Mouse (Mus musculus) induced T-regulatory cell, adult 2 months (primary cell): ENCODE measurements at regions not wholly inside any gene's neighbourhood (a gene's known extent, or its start where the extent isn't known, plus 50 kb on each side); places are given as distances from the start of the nearest gene placed in this dataset.

ENCODE experiments used
- DNase-seq: peaks from one replicate; pipeline ENCODE4 v3.0.0-alpha.2; 2012; ENCODE audit warnings: low read depth

DNA sequence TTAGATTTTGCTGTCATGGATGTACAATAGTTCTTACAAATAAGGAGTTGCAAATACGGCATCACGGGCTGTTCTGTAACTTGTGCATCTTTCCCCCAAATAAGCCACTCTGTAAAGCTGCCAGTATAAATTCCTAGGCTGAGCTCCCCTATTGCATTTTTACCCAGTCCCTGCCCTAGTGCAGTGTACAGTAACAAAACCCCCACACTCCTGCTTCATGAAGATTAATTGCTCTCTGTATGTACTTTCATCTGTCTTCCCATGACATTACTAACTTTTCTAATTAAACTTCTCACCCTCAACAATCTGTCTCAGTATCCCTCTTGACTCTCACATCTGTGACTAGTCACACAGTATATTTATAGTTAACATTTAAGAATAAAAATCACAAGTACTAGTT is 73.4 kb downstream of the Tm4sf1 start:
- no peak for DNase-seq

DNA sequence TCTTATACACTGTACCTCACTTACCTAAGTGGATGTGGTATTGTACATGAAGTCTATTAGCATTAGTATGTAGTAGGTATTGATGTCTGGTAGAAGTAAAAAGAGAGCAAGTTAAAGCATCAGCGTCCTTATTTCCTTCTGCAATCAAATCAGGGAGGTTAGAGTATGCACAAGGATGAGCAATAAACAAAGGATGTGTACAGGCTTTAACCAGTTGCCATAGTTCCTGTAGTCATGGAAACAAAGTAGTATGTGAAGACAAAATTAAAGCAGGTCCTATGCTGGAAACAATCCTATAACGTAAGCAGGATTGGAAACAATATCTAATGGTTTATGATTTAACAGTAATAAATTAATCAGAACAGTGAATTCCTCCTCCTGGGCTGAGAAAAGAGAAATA is 78.0 kb downstream of the Tm4sf1 start:
- no peak for DNase-seq

DNA sequence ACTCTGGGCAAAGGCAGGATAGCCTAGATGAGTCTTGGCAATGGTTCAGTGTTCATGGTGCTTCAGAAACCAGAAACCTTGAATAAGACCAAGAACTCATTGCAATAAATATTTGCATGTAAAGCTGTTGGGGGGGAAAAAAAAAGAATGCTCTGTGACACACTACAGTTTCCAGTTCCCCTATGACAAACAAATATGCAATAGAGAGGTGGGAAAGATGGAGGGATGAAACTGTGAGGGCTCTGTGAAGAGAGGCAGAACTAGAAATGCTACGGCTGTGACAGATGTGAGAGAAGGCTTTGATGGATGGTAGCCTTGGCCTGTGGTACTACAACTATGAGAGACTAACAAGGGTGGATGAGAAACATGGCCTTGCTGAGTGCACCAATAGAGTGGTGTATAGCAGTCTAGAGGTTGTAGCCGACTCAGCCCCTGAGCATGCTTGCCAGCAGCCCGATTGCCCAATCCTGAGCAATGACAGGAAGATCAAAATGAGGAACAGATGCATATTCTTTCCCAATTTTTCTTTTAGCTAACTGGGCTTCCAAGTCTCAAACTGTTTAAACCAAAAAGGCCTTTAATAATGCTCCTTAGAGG is 79.4 kb downstream of the Tm4sf1 start:
- no peak for DNase-seq

DNA sequence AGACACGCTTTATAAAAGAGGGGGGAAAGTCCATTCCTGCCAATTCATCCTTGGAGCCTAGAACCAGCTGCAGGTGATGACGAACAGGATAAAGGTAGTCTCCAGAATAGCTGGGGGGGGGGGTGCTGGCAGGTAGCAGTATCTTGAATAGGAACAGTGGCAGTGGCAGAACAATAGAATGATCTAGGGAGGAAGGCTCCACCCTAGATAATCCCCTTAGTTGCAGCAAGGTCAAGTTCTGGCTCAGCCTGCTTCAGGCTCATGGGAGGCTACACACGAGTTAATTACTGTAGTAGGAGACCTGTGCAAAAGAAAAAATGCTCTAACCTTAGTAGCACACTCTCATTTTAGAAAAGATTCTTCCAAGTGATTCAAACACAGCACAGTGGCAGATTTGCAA is 83.4 kb downstream of the Tm4sf1 start:
- no peak for DNase-seq

GRCm38 (mm10) chr3:57204066-57204723 is 97.6 kb downstream of the Tm4sf1 start:
- peak; percentile 21 for DNase-seq

DNA sequence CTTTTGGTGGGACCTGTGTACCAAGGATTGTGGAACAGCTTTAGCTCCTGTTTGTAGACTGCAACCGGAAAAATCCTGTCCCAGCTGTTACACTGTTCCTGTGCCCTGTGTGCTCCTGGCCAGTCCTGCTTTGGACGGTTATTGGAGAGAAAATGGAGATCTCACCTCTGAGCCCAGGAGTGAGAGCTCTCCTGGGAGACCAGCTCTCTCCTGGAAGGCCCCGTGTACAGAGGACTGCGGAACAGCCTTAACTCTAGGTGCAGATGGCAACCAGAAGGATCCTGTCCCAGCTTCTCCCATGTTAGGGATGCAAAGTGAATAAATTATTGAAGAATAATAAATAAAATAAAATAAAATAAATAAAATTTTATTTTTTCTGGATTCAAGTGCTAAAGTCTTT is 98.4 kb downstream of the Tm4sf1 start:
- no peak for DNase-seq

GRCm38 (mm10) chr3:57181587-57181986 is 120.2 kb downstream of the Tm4sf1 start:
- no peak for DNase-seq

GRCm38 (mm10) chr3:57153177-57153948 is 148.4 kb downstream of the Tm4sf1 start:
- DNase-seq, result no peak

- no peak for DNase-seq
Measured at GRCm38 (mm10) chr3:57149156-57149555, 152.6 kb downstream of the Tm4sf1 start.

DNA sequence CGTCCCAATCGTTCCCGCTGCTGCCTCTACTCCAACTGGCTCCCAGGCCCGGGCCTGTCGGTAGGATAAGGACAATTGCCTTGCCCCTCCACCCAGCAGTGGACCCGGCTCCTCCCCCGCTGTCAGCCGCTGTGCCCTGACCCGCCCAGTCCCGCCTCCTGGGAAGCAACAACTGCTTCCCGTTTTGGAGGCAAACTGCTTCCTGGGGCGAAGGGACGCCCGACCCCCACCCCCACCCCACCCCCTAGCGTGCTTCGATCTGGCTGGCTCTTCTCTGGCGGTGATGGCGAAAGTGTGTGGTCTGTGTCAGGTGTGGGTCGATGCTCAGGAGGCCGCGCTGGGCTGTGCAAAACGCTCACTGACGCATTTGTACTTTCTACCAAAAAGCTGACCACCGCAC is 164.9 kb downstream of the Tm4sf1 start:
- DNase-seq, result no peak

DNA sequence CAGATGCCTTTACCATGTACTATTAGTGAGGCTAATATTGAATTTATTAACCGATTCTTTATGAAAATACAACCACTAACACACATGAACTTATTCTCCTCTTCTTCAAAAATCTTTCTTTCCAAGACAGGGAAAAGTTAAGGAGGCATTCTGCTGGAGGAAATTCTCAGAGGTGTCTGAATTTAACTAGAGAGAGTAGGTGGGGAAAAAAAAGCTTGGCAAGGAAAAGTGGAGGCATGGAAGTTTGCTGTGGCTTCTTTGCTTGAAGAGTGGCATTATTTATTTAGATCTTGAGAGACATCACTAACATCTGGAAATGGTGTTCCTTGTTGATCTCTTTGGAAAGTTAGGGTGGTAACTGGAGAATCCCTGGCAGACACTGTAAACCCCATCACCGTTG is 173.2 kb downstream of the Tm4sf1 start:
- no peak for DNase-seq

DNA sequence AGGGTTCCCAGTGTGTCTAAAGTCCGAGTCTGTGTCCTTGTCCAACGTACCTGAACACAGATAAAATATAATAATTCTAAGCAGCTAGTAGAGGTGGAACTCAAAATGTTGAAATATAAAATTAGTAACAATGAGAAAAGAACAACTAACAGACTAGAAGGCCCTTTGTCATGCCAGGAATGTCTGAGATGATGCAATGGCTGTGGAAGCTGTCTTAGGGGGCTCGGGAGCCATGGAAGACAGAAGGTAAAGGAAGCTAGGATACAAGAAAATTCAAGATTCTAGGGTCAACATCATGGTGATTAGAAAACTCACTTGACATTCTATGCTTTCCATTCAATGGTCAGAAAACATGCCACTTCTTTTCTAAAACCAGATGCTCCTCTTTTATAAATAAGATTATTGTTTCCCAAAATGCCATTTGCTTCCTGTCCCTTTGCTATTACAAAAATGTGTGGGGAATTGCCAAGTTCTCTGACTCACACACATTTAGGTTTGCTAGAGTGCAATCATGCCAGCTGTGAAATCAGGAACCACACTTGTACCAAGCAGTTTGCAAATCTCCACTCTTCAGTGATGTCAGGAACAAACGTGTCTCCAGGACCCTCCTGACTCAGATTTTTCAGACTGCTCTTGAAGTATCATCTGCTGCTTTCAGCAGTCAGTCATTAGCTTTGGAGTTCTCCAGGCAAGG is 175.8 kb downstream of the Tm4sf1 start:
- DNase-seq, result no peak

- no peak for DNase-seq
Measured at GRCm38 (mm10) chr3:57118016-57118415, 183.8 kb downstream of the Tm4sf1 start.

- no peak for DNase-seq
Measured at GRCm38 (mm10) chr3:57102254-57102653, 199.5 kb downstream of the Tm4sf1 start.

- DNase-seq, result no peak
Measured at GRCm38 (mm10) chr3:57100515-57100914, 201.3 kb downstream of the Tm4sf1 start.

GRCm38 (mm10) chr3:57094936-57095335 is 206.9 kb downstream of the Tm4sf1 start:
- DNase-seq, result no peak

GRCm38 (mm10) chr3:57093201-57093940 is 208.4 kb downstream of the Tm4sf1 start:
- DNase-seq, result no peak

GRCm38 (mm10) chr3:57074516-57074915 is 227.3 kb downstream of the Tm4sf1 start:
- no peak for DNase-seq

DNA sequence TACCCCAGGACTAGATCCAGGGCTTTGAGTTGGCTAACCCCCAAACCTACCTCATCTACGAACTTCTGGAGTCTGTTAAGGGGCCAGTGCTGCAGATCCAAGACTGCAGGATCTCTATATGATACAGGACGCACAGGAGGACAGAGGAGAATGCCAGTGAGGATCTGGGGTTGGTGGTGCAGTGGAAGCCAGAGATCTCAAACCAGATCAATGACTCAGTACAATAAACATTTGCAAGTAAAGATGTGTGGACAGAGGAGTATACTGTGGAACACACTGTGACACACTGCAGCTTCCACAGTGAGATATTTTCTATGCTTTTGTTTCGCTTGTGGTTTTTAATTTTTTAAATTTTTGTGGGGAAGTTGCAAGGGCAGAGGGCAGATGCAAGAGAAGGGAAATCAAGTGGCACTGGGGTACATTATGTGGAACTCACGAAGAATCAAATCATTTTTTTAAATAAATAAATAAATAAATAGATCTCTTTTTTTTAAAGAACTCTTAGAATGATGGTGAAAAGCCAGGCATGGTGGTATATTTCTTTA is 227.8 kb downstream of the Tm4sf1 start:
- no peak for DNase-seq

- no peak for DNase-seq
Measured at GRCm38 (mm10) chr3:57033021-57033420, 268.8 kb downstream of the Tm4sf1 start.

DNA sequence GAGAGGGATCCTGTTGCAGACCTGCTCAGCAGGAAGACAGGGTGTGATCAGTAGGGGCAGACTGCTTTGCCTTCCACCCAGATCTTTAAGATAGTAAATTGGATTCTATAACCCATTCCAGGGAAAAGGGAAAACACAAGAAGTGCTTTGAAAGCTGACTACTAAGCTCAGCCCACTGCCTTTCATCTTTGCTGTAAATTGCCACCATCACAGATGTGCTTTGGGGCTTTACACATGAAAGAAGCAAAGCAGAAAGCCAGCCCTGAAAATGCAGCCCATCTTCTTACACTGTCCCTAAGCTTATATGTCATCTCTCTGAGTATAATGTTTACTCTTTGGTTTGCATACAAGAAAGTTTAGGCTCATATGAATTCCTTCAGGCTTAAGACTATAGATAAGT is 283.6 kb downstream of the Tm4sf1 start:
- DNase-seq, result no peak

DNA sequence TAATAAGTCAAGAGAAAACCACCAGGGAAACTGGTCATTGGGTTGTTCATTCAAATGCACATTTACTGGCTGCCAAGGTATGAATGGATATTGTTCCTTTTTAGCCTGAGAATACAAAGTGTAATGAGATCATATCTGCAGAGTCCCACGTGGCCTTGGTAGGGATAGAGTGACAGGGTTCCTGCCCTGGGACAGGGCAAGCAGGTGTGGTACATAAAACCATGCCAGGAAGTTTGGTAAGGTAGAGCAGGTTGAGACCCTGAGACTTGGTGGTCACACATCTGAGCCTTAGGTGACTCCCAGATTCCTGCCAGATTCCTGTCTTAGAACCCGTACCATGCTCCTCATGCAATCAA is 320.5 kb downstream of the Tm4sf1 start:
- DNase-seq, result no peak
